Mouse (Mus musculus) bone marrow, adult 2 months (tissue): ENCODE data around the gene Zdhhc4. TPM values are rescaled to one million over a fixed set of nuclear protein-coding genes. Genes with fewer than 3 reads are reported as not detected.

ENCODE experiments used
- H3K27ac ChIP-seq: fragments of 200-500 bp; 2 replicates; pipeline ENCODE4 v1.5.1; 2012; ENCODE audit warnings: low read depth, mild to moderate bottlenecking, control low read depth, inconsistent platforms, low read length; ENCODE audit not compliant: control insufficient read depth, poor library complexity, insufficient read depth
- H3K4me1 ChIP-seq: fragments of 200-500 bp; 2 replicates; pipeline ENCODE4 v1.6.1; 2011; ENCODE audit warnings: low read length; ENCODE audit not compliant: control insufficient read depth, insufficient read depth
- H3K4me3 ChIP-seq: fragments of 200-500 bp; replicated peaks from 2 replicates; pipeline ENCODE3; 2011; ENCODE audit warnings: mild to moderate bottlenecking, low read depth, low read length, control low read depth; ENCODE audit not compliant: control insufficient read depth
- CTCF ChIP-seq: fragments of 200-500 bp; IDR thresholded peaks from 2 replicates; pipeline ENCODE4 v1.5.1; 2011; ENCODE audit warnings: low read length, control low read depth; ENCODE audit not compliant: control insufficient read depth, insufficient read depth
- POLR2A ChIP-seq: fragments of 200-500 bp; IDR thresholded peaks from 2 replicates; pipeline ENCODE4 v1.6.1; 2011; ENCODE audit warnings: low read depth, mild to moderate bottlenecking, control low read depth, low read length, borderline replicate concordance; ENCODE audit not compliant: control insufficient read depth
- WGBS: fragments of 180-500 bp; shearing (Covaris S2); methylation state at CpG from one replicate; pipeline ENCODE4 v1.1.7; 2018; 5-methylcytosine and 5-hydroxymethylcytosine counted together
- polyA plus RNA-seq: library from polyadenylated mRNA; stranded (reverse); fragments of >200 nt; gene quantifications from 2 replicates; pipeline ENCODE4 v1.2.4, GENCODE M21; 2011; ENCODE audit warnings: low replicate concordance; ENCODE audit not compliant: missing spikeins, insufficient read depth, insufficient read length

Gene Zdhhc4
- polyA plus RNA-seq, 1 experiment = 33.2 TPM

DNA sequence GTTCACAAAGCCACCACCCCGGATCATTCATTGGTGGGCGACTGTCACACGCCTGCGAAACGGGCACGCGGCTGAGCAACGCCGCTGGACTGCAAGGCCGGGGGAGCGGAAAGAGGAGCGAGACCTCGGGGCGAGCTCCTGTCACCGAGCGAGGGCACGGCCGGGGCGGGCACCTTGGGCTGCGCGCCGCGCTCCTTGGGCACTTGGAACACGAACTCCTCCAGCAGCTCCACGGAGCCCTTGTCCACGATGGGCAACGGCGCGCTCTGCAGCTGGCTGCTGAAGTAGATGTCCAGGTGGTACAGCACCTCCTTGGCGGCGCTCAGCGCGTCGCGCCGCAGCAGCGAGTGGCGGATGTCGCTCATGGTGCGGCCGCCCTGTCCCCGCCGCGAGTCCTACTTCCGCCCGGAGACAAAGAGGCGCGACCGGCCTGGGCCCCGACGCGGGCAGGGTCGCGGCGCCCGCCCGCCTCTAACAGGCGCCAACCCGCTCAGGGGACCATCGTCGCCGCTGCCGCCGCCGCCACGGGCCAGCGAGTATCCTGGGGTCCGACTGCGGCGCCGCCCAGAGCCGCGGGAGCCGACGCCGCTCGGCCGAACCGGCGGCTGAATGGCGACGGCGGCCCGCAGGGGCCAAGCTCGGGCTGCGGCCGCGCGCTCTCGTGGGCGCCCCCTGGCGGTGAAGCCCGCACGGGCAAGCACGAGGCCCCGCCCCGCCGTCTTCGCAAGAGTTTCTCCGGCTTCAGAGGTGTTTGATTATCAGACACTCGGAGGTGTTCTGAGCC is 14.1 kb downstream of the Zdhhc4 start, which contains the start of gene E130309D02Rik:
Gene E130309D02Rik, minus strand, starts transcription at position 631 of the 784 bp plus-strand sequence.
- TF ChIP-seq POLR2A = peak; percentile 69; the same call in 1 of the 2 replicates
- TF ChIP-seq CTCF = peak; percentile 73
- Histone ChIP-seq H3K4me3 (peak within 1 kb of the TSS; percentile 99), H3K4me1 (no peaks in the 10 kb centered on the region; the same call in none of the 2 replicates), H3K27ac (peak within 1 kb of the TSS; percentile 94)
- WGBS = under 1% methylated on average over 100 of the region's 101 CpGs

DNA sequence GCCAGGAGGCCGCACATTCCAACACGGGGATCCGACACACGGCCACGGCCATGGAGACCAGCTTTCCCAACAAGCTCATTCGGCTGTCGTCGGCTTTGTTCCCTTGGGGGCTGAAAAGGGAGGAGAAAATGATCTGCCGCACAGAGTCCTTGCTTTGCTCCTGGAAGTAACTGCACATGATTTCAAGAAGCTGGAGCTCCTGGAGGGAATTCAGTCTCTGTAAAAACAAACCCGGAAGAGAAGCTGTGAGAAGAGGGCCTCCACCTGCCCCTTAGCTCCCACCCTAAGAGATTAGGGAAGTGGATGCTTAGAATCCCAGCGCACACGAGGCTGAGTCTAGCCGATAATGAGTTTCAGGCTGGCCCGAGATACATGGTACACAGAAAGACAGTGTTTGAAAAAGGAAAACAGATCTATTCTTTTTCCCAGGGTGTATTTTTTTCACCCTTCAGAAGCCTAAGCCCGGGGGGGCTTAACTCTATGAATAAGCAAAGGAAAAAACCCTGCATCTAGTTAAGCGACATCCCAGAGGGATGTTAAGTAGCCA is 14.8 kb downstream of the Zdhhc4 start:
- 18% methylated on average over 16 of the region's 16 CpGs for WGBS
- Histone ChIP-seq H3K4me3 (peak overlapping the region; percentile 99), H3K27ac (peak overlapping the region; percentile 94), H3K4me1 (no peaks in the 10 kb centered on the region; the same call in none of the 2 replicates)
- TF ChIP-seq POLR2A = no peak
- no peak for TF ChIP-seq CTCF

DNA sequence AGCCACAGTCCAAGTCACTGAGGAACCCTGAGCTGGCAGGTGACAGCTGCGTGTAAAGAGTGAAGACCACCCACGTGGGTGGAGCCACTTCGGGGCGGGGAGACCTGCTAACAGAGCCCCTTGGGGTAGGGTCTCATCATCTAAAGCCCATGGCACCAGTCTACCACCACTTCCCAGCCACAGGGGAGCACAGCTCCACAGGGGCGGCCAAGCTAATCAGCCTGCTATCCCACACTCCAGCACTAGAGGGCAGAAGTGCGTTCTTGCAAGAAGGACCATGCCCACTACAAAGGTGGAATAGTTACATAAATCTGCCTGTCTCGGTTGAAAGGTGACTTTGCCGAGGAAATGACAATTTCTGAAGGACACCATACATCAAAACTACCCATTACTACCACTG is 17.2 kb downstream of the Zdhhc4 start:
- WGBS = 45% methylated on average over 8 of the region's 8 CpGs
- no peak overlapping the region for H3K27ac ChIP-seq
- peak; percentile 86 for TF ChIP-seq CTCF
- TF ChIP-seq POLR2A = no peak; the same call in 1 of the 2 replicates
- no peaks in the 10 kb centered on the region; the same call in none of the 2 replicates for H3K4me1 ChIP-seq
- no peak overlapping the region for H3K4me3 ChIP-seq

DNA sequence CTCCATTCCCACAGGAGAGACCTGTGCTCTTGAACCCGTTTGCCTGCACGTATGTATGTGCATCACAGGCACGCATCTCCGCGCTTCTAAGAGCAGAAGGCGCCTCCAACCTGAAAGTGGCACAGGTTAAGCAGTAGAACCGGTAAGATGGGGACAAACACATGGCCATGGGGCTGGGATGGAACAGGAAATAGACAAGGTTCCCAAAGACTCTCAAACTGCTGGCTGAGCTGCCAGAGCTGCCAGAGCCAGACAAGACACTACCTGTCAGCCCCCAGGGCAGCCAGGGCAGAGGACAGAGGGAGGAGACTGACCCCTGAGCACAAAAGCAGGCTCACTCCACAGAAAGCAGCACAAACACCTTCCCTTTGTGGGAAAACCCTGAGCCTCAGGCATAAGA is 19.1 kb downstream of the Zdhhc4 start:
- no peak overlapping the region for H3K4me3 ChIP-seq
- TF ChIP-seq CTCF (no peak), POLR2A (no peak)
- 96% methylated on average over 7 of the region's 7 CpGs for WGBS
- H3K4me1 ChIP-seq = no peaks in the 10 kb centered on the region; the same call in none of the 2 replicates
- H3K27ac ChIP-seq = no peak overlapping the region

DNA sequence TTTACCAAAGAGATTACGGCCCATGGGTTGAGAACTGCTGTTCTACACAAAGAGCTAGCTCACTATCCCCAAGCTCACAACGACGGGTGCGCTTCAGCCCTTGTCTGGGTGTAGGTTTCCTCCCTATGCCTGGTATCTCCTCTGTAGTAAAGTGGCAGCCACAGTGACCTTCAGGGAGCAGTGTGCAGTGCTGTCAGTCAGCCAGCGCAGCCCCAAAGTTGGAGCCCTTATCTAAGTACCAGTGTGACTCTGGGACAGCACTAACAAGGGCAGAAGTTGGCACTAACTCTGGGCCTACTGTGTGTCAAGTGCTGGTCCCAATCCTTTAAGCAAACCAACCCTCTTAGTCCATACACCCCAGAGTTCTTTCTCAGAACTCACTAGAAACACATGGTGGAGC is 20.2 kb downstream of the Zdhhc4 start:
- 88% methylated on average over 5 of the region's 5 CpGs for WGBS
- TF ChIP-seq CTCF (no peak), POLR2A (no peak)
- no peak overlapping the region for H3K27ac ChIP-seq
- H3K4me3 ChIP-seq = no peak overlapping the region
- no peaks in the 10 kb centered on the region; the same call in none of the 2 replicates for H3K4me1 ChIP-seq

DNA sequence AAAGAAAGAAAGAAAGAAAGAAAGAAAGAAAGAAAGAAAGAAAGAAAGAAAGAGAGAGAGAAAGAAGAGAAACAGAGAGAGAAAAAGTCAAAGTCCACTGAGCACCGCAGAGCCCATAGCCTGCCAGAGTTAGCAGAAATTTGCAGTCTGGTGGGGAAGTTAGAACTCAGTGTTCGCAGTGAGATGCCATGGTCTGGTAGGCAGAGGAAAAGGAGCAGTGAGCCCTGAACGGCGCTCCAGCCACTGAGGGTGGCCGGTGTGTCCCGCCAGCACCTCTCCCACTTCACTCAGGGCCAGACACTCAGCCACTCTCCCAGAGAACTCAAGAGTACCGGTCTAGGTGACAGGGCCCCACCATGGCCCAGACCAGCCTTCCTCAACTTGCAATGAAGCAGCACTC is 24.8 kb downstream of the Zdhhc4 start:
- 82% methylated on average over 7 of the region's 7 CpGs for WGBS
- Histone ChIP-seq H3K4me1 (no peaks in the 10 kb centered on the region), H3K4me3 (no peak overlapping the region), H3K27ac (no peak overlapping the region)
- TF ChIP-seq POLR2A (no peak), CTCF (no peak)

DNA sequence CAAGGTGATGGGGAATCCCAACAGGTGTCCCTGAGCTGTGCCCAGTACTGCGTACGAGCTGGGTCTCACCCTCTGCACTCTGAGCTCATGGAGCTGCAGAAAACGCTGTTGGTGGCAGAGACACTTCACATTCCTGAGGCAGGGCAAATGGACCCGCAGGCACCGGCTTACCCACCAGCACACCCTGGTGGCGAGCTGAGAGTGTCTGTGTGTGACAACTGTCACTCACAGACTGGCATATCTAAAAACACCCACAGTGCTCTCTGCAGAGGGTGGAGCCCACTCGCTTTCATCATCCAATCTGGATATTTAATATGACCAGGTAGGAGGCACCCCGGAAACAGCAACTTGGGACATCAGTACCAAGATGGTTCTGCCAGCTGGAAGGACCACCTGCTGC is 27.8 kb downstream of the Zdhhc4 start:
- TF ChIP-seq CTCF (peak; percentile 40; the same call in 1 of the 2 replicates), POLR2A (no peak)
- H3K4me3 ChIP-seq = no peak overlapping the region
- 73% methylated on average over 8 of the region's 8 CpGs for WGBS
- no peaks in the 10 kb centered on the region for H3K4me1 ChIP-seq
- no peak overlapping the region for H3K27ac ChIP-seq

DNA sequence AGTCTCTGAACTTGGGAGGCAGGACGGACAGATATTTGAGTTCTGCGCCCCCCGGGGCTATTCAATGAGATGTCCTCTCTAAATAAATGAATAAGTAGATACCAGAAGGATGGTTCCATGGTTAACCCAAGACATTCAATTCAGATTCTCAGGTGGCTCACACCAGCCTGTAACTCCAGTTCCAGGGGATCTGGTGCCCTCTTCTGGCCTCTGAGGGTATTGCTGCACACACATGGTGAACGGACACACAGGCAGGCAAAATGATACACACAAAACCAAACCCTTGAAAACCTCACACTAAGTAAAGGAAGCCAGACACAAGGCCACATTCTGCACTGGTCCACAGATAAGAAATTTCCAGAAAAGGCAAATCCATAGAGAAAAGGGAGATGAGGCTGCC is 29.4 kb downstream of the Zdhhc4 start:
- TF ChIP-seq POLR2A (no peak), CTCF (peak; percentile 83)
- 87% methylated on average over 4 of the region's 4 CpGs for WGBS
- no peaks in the 10 kb centered on the region for H3K4me1 ChIP-seq
- H3K4me3 ChIP-seq = no peak overlapping the region
- H3K27ac ChIP-seq = no peak overlapping the region

DNA sequence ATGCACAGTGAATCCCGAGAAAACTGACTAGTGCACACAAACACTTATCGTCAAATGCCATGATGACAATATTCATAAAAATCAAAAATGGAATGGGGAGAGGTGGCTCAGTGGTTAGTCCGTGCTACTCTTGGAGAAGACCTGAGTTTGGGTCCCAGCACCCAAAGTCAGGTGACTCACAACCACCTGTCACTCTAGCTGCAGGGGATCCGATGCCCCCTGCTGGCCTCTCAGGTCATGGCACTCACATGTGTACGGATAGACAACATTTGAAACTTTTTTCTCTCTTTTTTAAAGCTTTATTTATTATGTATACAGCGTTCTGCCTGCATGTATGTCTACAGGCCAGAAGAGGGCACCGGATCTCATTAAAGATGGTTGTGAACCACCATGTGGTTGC is 30.7 kb downstream of the Zdhhc4 start:
- 91% methylated on average over 7 of the region's 7 CpGs for WGBS
- Histone ChIP-seq H3K4me1 (no peaks in the 10 kb centered on the region), H3K27ac (no peak overlapping the region), H3K4me3 (no peak overlapping the region)
- TF ChIP-seq CTCF (peak; percentile 35; the same call in 1 of the 2 replicates), POLR2A (no peak)
